Mouse (Mus musculus): ENCODE data around the gene 1700056E22Rik. TPM values are rescaled to one million over a fixed set of nuclear protein-coding genes. Genes with fewer than 3 reads are reported as not detected.

The 1700056E22Rik gene
- polyA plus RNA-seq, 1 experiment from 2014 or later, result 1.4 TPM

DNA sequence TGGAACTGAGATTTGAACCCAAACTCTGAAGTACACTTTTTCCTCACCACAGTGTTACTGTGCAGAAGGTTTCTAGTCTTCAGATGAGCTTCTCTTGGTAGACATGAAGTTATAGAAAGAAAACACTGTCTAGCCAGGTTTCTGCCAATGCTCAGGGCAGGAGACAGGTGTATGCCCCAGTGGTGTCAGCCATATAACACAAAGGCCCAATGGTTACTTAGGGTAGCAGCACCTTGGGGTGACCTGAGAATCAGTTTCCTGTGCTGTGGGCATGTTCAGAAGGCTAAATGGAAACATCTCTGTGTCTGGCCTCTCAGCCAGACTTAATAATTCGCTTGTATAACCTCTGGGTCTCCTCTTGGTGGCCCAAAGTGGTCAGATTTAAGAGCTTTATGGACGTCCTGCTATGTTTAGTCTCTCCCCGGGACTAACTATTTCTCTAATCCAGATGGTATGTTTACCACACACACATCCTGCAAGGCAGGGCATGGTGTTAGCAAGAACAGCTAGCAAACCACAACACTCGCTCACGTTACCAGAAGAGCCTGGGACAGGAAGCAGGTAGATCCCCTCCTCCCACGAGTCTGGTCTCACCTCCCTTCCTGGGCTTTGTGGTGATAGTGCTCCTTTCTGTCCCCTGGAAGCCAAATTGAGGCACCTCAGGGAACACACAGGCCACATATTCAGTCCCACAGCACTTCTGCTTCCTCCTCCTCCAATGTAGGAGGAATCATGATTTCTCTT, 28.6 kb downstream of the 1700056E22Rik start:
- no peaks in the 10 kb centered on the region for H3K9me3 ChIP-seq (ENCODE audit: control insufficient read depth, low read length)
- H3K4me2 ChIP-seq (ENCODE audit: low read length), result no peak overlapping the region
- H3K36me3 ChIP-seq (ENCODE audit: control insufficient read depth, insufficient read depth, low read length), result no peaks in the 10 kb centered on the region
- no peak overlapping the region for H3K4me3 ChIP-seq (replicated peaks; ENCODE audit: low read depth, low read length)
- no peak for DNase-seq
- WGBS, result 83% methylated on average over 6 of the region's 6 CpGs
- H3K27me3 ChIP-seq (ENCODE audit: control insufficient read depth, insufficient read depth, low read length), result no peaks in the 10 kb centered on the region
- H3K27ac ChIP-seq (replicated peaks; ENCODE audit: low read depth, low read length), result no peak overlapping the region
- no peaks in the 10 kb centered on the region for H3K4me1 ChIP-seq (ENCODE audit: control insufficient read depth, insufficient read depth, low read length)
- ATAC-seq (ENCODE audit: low FRiP score, low TSS enrichment), result no peak
- H3K9ac ChIP-seq (replicated peaks; ENCODE audit: low read length), result no peak overlapping the region

DNA sequence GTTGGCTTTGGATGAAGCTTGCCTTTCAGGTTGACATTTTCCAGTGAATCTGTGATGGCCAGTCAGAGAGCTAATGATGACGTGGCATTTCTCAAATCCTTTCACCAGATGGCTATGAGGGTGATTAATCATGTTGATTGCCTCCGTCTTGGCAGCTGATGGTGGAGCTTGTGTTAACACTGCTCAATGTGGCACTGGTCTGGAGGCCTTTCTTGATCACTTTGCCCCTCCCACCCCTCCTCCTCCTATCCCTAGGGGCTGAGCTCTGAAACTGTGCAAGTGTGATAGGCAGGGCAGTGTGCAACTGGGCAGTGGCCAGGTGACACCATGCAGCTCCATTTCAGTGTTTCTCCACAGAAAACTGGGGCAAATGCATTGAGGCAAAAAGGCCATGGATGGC, 29.8 kb downstream of the 1700056E22Rik start:
- DNase-seq (no peak), ATAC-seq (ENCODE audit: low FRiP score, low TSS enrichment) (no peak)
- no peak overlapping the region for H3K4me3 ChIP-seq (replicated peaks; ENCODE audit: low read depth, low read length)
- no peak overlapping the region for H3K4me2 ChIP-seq (ENCODE audit: low read length)
- no peaks in the 10 kb centered on the region for H3K9me3 ChIP-seq (ENCODE audit: control insufficient read depth, low read length)
- no peak overlapping the region for H3K27ac ChIP-seq (replicated peaks; ENCODE audit: low read depth, low read length)
- no peak overlapping the region for H3K9ac ChIP-seq (replicated peaks; ENCODE audit: low read length)
- no peaks in the 10 kb centered on the region for H3K36me3 ChIP-seq (ENCODE audit: control insufficient read depth, insufficient read depth, low read length)
- WGBS, result 74% methylated on average over 2 of the region's 2 CpGs
- H3K4me1 ChIP-seq (ENCODE audit: control insufficient read depth, insufficient read depth, low read length), result no peaks in the 10 kb centered on the region
- no peaks in the 10 kb centered on the region for H3K27me3 ChIP-seq (ENCODE audit: control insufficient read depth, insufficient read depth, low read length)

DNA sequence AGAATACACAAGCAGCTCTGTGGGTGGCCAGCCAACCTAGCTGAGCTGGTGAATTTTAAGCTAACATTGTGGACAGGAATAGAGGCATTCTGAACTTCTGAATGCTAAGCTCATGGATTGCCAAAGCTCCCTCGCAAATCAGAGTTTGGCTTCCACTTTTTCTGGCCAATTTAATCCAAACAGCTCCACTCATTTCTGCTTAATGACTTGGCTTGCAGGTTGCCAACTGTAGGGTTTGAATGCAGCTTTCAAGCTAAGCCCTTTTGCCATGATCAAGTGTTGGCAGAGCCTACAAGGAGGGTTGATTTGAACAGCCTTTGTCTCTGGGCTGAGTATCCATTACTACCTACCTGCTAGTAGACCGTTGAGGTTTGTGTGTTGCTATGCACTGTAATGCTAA, 31.6 kb downstream of the 1700056E22Rik start:
- Histone ChIP-seq H3K4me1 (ENCODE audit: control insufficient read depth, insufficient read depth, low read length) (no peaks in the 10 kb centered on the region), H3K9ac (replicated peaks; ENCODE audit: low read length) (no peak overlapping the region), H3K27me3 (ENCODE audit: control insufficient read depth, insufficient read depth, low read length) (no peaks in the 10 kb centered on the region), H3K4me2 (ENCODE audit: low read length) (no peak overlapping the region), H3K36me3 (ENCODE audit: control insufficient read depth, insufficient read depth, low read length) (no peaks in the 10 kb centered on the region), H3K4me3 (replicated peaks; ENCODE audit: low read depth, low read length) (no peak overlapping the region), H3K9me3 (ENCODE audit: control insufficient read depth, low read length) (no peaks in the 10 kb centered on the region), H3K27ac (replicated peaks; ENCODE audit: low read depth, low read length) (no peak overlapping the region)
- WGBS, result 88% methylated on average over 2 of the region's 2 CpGs
- ATAC-seq (ENCODE audit: low FRiP score, low TSS enrichment), result no peak
- DNase-seq, result no peak

DNA sequence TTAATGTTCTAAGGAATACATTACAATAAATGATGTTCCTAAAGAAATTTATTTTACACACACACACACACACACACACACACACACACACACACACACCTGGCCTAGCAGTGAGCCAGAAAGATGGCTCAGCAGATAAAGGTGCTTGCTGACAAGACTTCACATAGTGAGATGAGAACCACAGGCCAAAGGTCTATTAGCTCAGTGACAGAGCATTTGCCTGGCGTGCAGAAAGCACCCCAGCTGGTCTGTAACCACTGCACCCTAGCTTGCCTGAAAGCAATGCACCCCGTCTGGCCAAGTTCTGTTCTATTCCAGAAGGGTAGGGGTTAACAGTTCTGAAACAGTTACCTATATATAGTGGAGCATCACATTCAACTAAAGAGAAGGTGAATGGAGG, 36.9 kb downstream of the 1700056E22Rik start:
- H3K27ac ChIP-seq (replicated peaks; ENCODE audit: low read depth, low read length), result no peak overlapping the region
- DNase-seq (no peak), ATAC-seq (ENCODE audit: low FRiP score, low TSS enrichment) (no peak)
- H3K27me3 ChIP-seq (ENCODE audit: control insufficient read depth, insufficient read depth, low read length), result no peaks in the 10 kb centered on the region
- H3K4me3 ChIP-seq (replicated peaks; ENCODE audit: low read depth, low read length), result no peak overlapping the region
- WGBS, result 80% methylated on average over 2 of the region's 2 CpGs
- no peak overlapping the region for H3K4me2 ChIP-seq (ENCODE audit: low read length)
- no peak overlapping the region for H3K9ac ChIP-seq (replicated peaks; ENCODE audit: low read length)
- no peaks in the 10 kb centered on the region for H3K4me1 ChIP-seq (ENCODE audit: control insufficient read depth, insufficient read depth, low read length)
- H3K36me3 ChIP-seq (ENCODE audit: control insufficient read depth, insufficient read depth, low read length), result no peaks in the 10 kb centered on the region
- H3K9me3 ChIP-seq (ENCODE audit: control insufficient read depth, low read length), result no peaks in the 10 kb centered on the region

DNA sequence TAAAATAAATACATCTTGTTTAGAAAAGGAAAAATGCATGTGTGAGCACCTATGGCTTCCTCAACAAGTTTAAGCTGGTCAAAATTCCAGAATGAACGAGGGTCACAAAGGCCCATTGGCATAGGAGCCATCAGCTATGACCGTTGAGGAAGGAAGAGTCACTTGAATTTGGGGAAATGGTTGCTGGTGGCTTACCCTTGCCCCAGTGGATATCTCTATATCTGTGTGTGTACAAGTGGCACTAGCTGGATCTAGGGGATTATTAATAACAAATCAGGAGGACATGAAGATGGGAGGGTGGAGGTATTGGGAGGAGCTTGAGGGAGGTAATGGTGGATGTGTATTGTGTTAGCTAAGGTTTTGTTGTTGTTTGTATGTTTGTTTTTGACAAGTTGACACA, 42.2 kb downstream of the 1700056E22Rik start:
- Histone ChIP-seq H3K27me3 (ENCODE audit: control insufficient read depth, insufficient read depth, low read length) (no peaks in the 10 kb centered on the region), H3K36me3 (ENCODE audit: control insufficient read depth, insufficient read depth, low read length) (no peaks in the 10 kb centered on the region), H3K27ac (replicated peaks; ENCODE audit: low read depth, low read length) (no peak overlapping the region), H3K4me3 (replicated peaks; ENCODE audit: low read depth, low read length) (no peak overlapping the region), H3K9ac (replicated peaks; ENCODE audit: low read length) (no peak overlapping the region), H3K4me2 (ENCODE audit: low read length) (no peak overlapping the region), H3K9me3 (ENCODE audit: control insufficient read depth, low read length) (no peaks in the 10 kb centered on the region), H3K4me1 (ENCODE audit: control insufficient read depth, insufficient read depth, low read length) (no peaks in the 10 kb centered on the region)
- ATAC-seq (ENCODE audit: low FRiP score, low TSS enrichment) (no peak), DNase-seq (no peak)
- WGBS, result 89% methylated on average over 2 of the region's 2 CpGs

DNA sequence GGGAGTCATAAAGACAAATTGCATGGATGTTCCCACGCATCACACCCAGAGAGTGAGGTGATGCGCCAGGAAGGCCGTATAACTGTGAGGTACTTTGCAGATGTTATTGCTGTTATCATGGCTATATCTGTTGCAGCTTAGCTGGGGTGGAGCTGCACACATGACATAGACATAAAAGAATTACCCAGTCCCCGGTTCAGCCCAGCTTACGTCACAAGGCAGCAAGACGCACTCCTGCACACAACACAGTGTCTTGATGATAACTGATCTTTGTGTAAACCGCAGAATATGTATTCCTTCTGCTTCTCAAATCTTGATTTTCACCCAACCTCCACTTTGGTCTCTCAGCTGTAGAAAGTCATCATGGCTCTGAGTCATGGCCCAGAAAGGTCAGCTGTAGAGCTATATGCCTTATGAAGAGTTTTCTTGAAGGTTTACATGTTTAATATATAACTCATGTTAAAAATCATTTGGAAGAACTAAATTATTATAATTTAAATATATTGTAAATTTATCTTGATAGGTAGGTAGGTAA, 46.3 kb downstream of the 1700056E22Rik start:
- no peaks in the 10 kb centered on the region for H3K9me3 ChIP-seq (ENCODE audit: control insufficient read depth, low read length)
- no peaks in the 10 kb centered on the region for H3K27me3 ChIP-seq (ENCODE audit: control insufficient read depth, insufficient read depth, low read length)
- H3K4me3 ChIP-seq (replicated peaks; ENCODE audit: low read depth, low read length), result no peak overlapping the region
- no peak overlapping the region for H3K4me2 ChIP-seq (ENCODE audit: low read length)
- H3K4me1 ChIP-seq (ENCODE audit: control insufficient read depth, insufficient read depth, low read length), result no peaks in the 10 kb centered on the region
- no peaks in the 10 kb centered on the region for H3K36me3 ChIP-seq (ENCODE audit: control insufficient read depth, insufficient read depth, low read length)
- ATAC-seq (ENCODE audit: low FRiP score, low TSS enrichment) (no peak), DNase-seq (no peak)
- 95% methylated on average over 7 of the region's 7 CpGs for WGBS
- no peak overlapping the region for H3K27ac ChIP-seq (replicated peaks; ENCODE audit: low read depth, low read length)
- no peak overlapping the region for H3K9ac ChIP-seq (replicated peaks; ENCODE audit: low read length)

Other genes with a start within 250 kb of the 1700056E22Rik start
- 4.0 and 4.5 TPM in 2 replicates for gene Dusp10, start 21.0 kb downstream of the 1700056E22Rik start, polyA plus RNA-seq (2014; fragmentation: Nextera tagmentation; extraction: Ambion mirVana)